Mouse (Mus musculus) spleen, adult 2 months (tissue): ENCODE data around the gene Plch2.

ENCODE experiments used
- CTCF ChIP-seq: fragments of 200-500 bp; IDR thresholded peaks from 2 replicates; pipeline ENCODE4 v1.5.1; 2011; ENCODE audit warnings: mild to moderate bottlenecking, inconsistent platforms; ENCODE audit not compliant: insufficient read depth, insufficient read length, insufficient replicate concordance; ENCODE audit errors: extremely low read depth
- POLR2A ChIP-seq: fragments of 200-500 bp; IDR thresholded peaks from 2 replicates; pipeline ENCODE4 v1.6.1; 2011; ENCODE audit warnings: low read depth, low read length, inconsistent platforms

- TF ChIP-seq POLR2A, result no peak
- TF ChIP-seq CTCF, result no peak
These were observed 45.7 kb downstream of the Plch2 start for GRCm38 (mm10) chr4:155010870-155011269.
